Mouse (Mus musculus) liver, embryonic 16.5 days (tissue): ENCODE data around the gene Frmd6. TPM values are rescaled to one million over a fixed set of nuclear protein-coding genes. Genes with fewer than 3 reads are reported as not detected.

Experiments used
- ATAC-seq: fragments of 200-750 bp; cut with Nextera tagmentation; 2 replicates; pipeline ENCODE4 v1.8.0; 2017; ENCODE audit warnings: low read depth, mild to moderate bottlenecking, moderate number of reproducible peaks, moderate library complexity
- H3K27ac ChIP-seq: fragments of 300-500 bp; sonication (generic); 2 replicates; pipeline ENCODE4 v1.5.1; 2014; ENCODE audit warnings: mild to moderate bottlenecking, low read length
- H3K27me3 ChIP-seq: fragments of 300-500 bp; sonication (generic); 2 replicates; pipeline ENCODE4 v1.6.1; 2014; ENCODE audit warnings: low read depth, low read length, mixed read lengths; ENCODE audit not compliant: control insufficient read depth, insufficient read depth
- H3K36me3 ChIP-seq: fragments of 300-500 bp; sonication (generic); 2 replicates; pipeline ENCODE4 v1.6.1; 2014; ENCODE audit warnings: mild to moderate bottlenecking; ENCODE audit not compliant: control insufficient read depth, insufficient read depth
- H3K4me1 ChIP-seq: fragments of 300-500 bp; sonication (generic); 2 replicates; pipeline ENCODE4 v1.6.1; 2014; ENCODE audit warnings: low read depth, low read length, mixed read lengths; ENCODE audit not compliant: control insufficient read depth
- H3K4me2 ChIP-seq: fragments of 300-500 bp; sonication (generic); 2 replicates; pipeline ENCODE4 v1.6.1; 2014; ENCODE audit warnings: low read depth, low read length, mixed read lengths
- H3K4me3 ChIP-seq: fragments of 300-500 bp; sonication (generic); 2 replicates; pipeline ENCODE4 v1.5.1; 2014; ENCODE audit warnings: low read depth, mild to moderate bottlenecking, low read length
- H3K9ac ChIP-seq: fragments of 300-500 bp; sonication (generic); 2 replicates; pipeline ENCODE4 v1.6.1; 2014; ENCODE audit warnings: low read depth, low read length
- H3K9me3 ChIP-seq: fragments of 300-500 bp; sonication (generic); replicated peaks from 2 replicates; pipeline ENCODE4 v1.6.1; 2016; ENCODE audit warnings: low read length; ENCODE audit not compliant: control insufficient read depth
- WGBS: fragments of 180-500 bp; shearing (Covaris S2); extraction: QIAGEN DNeasy Blood & Tissue Kit; methylation state at CpG from one replicate; pipeline ENCODE4 v1.1.7; 2014; ENCODE audit not compliant: insufficient replicate concordance; 5-methylcytosine and 5-hydroxymethylcytosine counted together
- polyA plus RNA-seq: library from polyadenylated mRNA; unstranded; fragments of >200 nt; fragmentation: Nextera tagmentation; extraction: Ambion mirVana; gene quantifications from 2 replicates; pipeline ENCODE4 v1.2.1, GENCODE M21; 2015

Gene Frmd6
- polyA plus RNA-seq, 1 experiment from 2014 or later = 3.7 TPM

DNA sequence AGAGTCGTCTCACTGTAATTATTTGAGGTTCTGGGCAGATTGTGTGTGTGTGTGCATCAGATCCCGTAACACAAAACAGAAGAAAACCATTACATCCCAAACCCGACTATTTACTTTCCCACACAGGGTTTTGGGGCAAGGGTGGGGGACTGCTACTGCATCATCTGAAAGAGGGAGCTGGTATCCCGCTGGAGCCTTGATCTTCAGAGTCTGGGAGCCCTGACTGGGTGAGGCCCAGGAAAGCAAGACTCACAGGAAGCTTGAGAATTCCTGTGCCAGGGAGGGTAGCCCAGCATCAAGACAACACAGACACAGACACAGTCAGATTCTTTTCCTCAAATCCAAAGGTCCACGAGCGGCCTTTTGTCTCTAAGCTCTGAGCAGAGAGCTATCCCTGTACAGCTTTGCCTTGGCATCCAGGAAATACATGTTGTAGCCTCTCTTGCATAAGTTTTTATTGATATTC lies 41.0 kb upstream of the Frmd6 start:
- Histone ChIP-seq H3K27me3 (no peaks in the 10 kb centered on the region; the same call in 1 of the 2 replicates), H3K36me3 (no peaks in the 10 kb centered on the region), H3K4me3 (no peak overlapping the region), H3K4me2 (no peak overlapping the region), H3K9ac (no peak overlapping the region), H3K27ac (no peak overlapping the region), H3K9me3 (no peaks in the 10 kb centered on the region), H3K4me1 (no peaks in the 10 kb centered on the region)
- no peak for ATAC-seq
- 33% methylated on average over 6 of the region's 6 CpGs for WGBS

DNA sequence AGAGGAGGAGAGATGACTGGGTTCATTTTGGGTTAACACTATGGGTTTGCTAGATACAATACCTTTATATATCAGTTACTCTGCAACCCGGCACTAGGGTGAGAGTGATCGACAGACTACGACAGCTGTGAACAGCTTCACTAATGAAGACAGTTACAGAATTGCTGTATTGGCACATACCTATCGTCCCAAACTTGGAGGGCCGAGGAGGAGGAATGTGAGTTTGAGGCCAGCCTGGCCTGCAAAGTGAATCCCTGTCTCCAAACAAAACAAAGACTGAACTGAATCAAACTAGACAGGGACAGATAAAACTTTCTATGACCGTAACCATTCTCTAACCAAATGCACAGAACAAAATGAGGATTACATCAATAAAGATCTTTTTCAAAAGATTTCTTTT lies 36.0 kb upstream of the Frmd6 start:
- Histone ChIP-seq H3K36me3 (no peaks in the 10 kb centered on the region), H3K27me3 (no peaks in the 10 kb centered on the region), H3K9me3 (no peaks in the 10 kb centered on the region), H3K4me1 (no peaks in the 10 kb centered on the region), H3K9ac (no peak overlapping the region), H3K4me2 (no peak overlapping the region), H3K4me3 (no peak overlapping the region), H3K27ac (no peak overlapping the region)
- 72% methylated on average over 6 of the region's 6 CpGs for WGBS
- ATAC-seq = no peak

DNA sequence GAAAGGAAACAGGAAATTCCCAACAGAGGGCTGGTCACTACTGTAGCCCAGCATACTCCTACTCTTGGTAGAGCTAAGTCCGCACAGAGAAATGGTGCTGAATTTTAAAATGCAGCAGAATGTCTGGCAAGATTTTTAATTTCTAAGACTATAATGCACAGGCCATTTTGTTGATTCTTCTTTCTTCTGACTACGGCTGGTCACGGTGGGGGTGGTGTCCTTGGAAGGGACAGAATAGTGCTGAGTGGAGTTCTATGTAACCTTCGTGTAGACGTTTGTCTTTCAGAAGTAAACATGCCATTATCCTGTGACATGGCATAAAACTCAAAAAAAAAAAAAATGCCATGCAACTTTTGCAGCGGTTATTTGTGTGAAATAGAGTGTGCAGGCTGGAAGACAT lies 32.0 kb upstream of the Frmd6 start:
- H3K27ac ChIP-seq = no peak overlapping the region
- H3K9me3 ChIP-seq = no peaks in the 10 kb centered on the region
- no peak overlapping the region for H3K9ac ChIP-seq
- H3K36me3 ChIP-seq = no peaks in the 10 kb centered on the region
- H3K27me3 ChIP-seq = no peaks in the 10 kb centered on the region
- H3K4me2 ChIP-seq = no peak overlapping the region
- no peak for ATAC-seq
- WGBS = 63% methylated on average over 6 of the region's 6 CpGs
- H3K4me3 ChIP-seq = no peak overlapping the region
- H3K4me1 ChIP-seq = no peaks in the 10 kb centered on the region; the same call in 1 of the 2 replicates

DNA sequence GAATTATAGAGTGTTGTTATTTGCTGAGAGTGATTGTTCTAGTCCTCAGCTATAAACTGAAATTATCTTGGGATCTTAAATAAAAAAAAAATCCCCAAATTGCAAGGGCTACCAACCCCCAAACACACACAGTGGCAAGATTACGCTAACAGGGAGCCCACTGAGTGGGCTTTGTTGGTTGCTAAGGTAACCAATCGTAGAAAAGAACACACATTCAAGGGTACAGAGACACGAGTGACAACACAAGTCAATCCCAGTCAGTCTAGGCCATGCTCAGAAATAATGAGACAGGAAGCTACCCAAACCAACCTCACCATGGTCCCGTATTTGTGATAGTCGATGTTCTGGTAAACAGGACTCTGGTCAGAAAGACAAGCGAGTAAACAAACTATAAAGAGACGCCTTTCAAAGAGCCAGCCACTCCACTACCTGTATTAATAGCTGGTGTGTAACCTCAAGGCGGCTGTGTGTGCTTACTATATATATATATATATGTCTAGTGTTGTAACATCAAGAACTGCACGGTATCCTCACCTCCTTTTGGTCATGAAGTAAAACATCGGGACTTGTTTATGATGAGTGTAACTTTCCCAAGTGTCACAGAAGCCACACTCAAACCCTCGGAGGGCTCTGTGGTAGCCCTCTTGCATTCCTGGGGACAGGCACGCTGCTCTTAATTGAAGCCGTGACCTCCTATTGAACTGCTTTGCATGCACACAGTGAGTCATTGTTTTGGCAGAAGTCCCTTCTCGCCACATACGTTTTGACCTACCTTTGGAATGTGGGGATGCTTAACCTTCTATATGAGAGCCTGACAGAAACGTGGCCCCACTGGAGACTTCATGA lies 30.5 kb upstream of the Frmd6 start:
- Histone ChIP-seq H3K4me3 (no peak overlapping the region), H3K27ac (no peak overlapping the region)
- peak; percentile 64 for ATAC-seq

DNA sequence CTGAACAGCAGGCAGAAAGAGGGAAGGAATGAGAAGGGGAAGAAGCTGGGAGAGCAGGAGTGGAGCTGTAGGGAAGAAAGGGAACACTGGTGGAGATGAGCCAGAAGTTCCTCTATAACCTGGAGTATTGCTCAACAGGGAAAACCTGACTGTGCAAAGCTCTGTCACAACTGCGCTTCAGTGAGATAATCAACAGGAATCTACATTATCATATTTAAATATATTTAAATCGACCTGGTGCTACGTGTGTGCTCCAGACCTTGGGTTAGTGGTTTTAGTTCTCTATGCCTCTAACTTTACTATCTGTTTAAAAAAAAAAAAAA lies 30.0 kb upstream of the Frmd6 start:
- WGBS = 49% methylated on average over 3 of the region's 3 CpGs
- ATAC-seq = peak; percentile 64
- H3K4me1 ChIP-seq = no peaks in the 10 kb centered on the region; the same call in 1 of the 2 replicates
- no peak overlapping the region for H3K4me3 ChIP-seq
- H3K9ac ChIP-seq = no peak overlapping the region
- H3K4me2 ChIP-seq = no peak overlapping the region
- no peaks in the 10 kb centered on the region for H3K36me3 ChIP-seq
- no peak overlapping the region for H3K27ac ChIP-seq
- no peaks in the 10 kb centered on the region for H3K9me3 ChIP-seq
- no peaks in the 10 kb centered on the region for H3K27me3 ChIP-seq

More for the DNA sequence above, 30.5 kb upstream of the Frmd6 start:
- 50% methylated on average over 16 of the region's 16 CpGs for WGBS
- no peaks in the 10 kb centered on the region for H3K36me3 ChIP-seq
- no peaks in the 10 kb centered on the region; the same call in 1 of the 2 replicates for H3K4me1 ChIP-seq
- H3K27me3 ChIP-seq = no peaks in the 10 kb centered on the region
- H3K4me2 ChIP-seq = no peak overlapping the region
- H3K9me3 ChIP-seq = no peaks in the 10 kb centered on the region
- no peak overlapping the region for H3K9ac ChIP-seq

DNA sequence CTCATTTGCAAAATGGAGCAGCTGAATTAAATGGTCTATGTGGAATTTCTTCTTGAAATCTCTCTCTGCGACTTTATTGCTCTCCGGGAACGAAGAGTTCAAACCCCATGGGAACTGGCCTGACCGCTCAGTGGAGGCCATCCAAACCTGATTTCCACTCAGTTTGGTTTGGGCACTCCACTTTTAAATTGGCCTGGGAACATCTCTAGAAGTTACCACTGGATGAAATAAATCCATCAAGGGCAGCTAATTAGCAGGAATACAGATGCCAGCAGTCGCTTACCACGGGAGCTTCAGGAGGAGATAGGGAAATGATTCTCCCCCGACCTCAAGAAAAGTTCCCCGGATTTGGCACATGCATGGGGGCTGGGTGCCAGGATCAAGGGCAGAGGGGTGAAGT lies 26.8 kb upstream of the Frmd6 start:
- H3K27ac ChIP-seq = no peak overlapping the region
- H3K4me1 ChIP-seq = no peaks in the 10 kb centered on the region; the same call in 1 of the 2 replicates
- H3K4me3 ChIP-seq = no peak overlapping the region
- no peak overlapping the region for H3K4me2 ChIP-seq
- no peak overlapping the region for H3K9ac ChIP-seq
- no peaks in the 10 kb centered on the region for H3K27me3 ChIP-seq
- no peaks in the 10 kb centered on the region for H3K9me3 ChIP-seq
- ATAC-seq = no peak
- WGBS = 61% methylated on average over 8 of the region's 8 CpGs
- no peaks in the 10 kb centered on the region for H3K36me3 ChIP-seq

DNA sequence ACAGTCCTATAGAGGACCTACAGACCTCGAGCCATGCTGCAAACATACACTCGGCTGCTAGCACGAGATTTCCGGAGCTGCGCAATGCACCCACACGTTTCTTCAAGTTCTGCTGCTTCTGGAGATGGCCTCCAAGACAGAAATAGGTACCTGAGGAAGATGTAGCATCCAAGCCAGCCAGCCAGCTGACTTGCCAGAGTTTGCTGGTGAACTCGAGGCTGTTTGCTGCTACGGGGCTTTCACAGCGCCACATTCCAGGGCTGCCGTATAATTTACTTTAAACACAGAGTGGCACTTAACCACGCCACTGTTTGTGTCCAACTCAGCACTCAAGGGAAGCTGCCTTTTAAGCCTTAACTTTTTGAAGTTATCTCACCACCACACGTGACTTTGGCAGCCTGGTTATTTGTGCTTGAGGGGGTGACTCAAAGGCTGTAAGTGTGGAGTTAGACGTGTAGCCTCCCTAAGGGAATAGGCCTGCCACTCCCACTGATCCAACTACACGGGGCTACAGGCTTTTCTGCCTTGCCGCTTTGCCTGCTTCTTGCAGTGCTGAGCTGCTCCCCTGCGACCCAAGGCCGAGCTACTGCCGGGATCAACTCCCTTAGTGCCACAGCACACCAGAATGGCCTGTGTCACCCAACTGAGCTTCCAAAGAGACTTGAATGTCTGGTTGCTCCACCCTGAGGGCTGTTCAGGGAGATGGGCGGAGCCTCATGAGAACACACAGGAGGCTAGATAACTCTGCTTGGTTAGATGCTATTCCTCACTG lies 25.9 kb upstream of the Frmd6 start:
- no peak overlapping the region for H3K4me2 ChIP-seq
- 49% methylated on average over 19 of the region's 19 CpGs for WGBS
- no peak overlapping the region for H3K9ac ChIP-seq
- H3K4me1 ChIP-seq = no peaks in the 10 kb centered on the region; the same call in 1 of the 2 replicates
- H3K27ac ChIP-seq = no peak overlapping the region
- H3K4me3 ChIP-seq = no peak overlapping the region
- no peak for ATAC-seq
- no peaks in the 10 kb centered on the region for H3K36me3 ChIP-seq
- no peaks in the 10 kb centered on the region for H3K9me3 ChIP-seq
- no peaks in the 10 kb centered on the region for H3K27me3 ChIP-seq

DNA sequence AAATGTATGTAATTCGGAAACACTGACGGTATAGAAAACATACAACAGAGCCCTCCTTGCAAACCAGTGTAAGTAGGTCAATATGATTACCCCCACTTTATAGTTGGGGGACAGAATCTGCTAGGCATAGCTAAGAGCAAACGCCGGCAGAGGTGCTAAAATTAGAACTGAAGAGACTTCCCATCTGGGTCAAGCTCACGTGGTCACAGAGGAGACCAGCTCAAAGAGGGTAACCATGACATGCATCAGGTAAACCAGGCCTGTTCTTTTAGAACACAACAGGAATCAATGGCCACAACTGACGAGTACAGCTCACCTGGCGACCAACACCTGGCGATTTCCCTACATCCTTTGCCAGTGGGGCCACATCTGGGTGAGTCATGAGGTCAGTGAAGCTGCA lies 25.2 kb upstream of the Frmd6 start:
- WGBS = 50% methylated on average over 8 of the region's 8 CpGs
- H3K4me3 ChIP-seq = no peak overlapping the region
- H3K4me2 ChIP-seq = no peak overlapping the region
- no peak overlapping the region for H3K27ac ChIP-seq
- no peaks in the 10 kb centered on the region for H3K9me3 ChIP-seq
- H3K9ac ChIP-seq = no peak overlapping the region
- H3K4me1 ChIP-seq = no peaks in the 10 kb centered on the region
- no peaks in the 10 kb centered on the region for H3K27me3 ChIP-seq
- ATAC-seq = no peak
- no peaks in the 10 kb centered on the region for H3K36me3 ChIP-seq

DNA sequence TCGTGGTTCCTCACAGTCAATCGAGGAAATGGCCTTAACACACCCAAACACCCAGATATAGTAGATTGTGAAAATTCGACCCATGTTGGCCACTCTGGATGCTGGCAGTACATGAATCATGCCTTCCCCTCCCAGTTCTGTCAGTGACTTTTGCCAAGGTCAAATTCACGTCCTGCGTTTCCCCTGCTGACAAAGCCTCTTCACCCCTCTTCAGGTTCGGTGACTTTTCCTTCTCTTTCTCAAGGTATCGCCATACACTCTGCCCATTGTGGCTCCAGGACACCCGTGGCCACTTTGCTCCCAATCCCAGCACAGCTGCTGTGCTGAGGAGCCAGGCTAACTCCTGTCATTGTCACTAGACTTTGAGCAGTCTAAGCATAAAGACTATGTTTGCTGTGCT lies 24.0 kb upstream of the Frmd6 start:
- Histone ChIP-seq H3K4me1 (no peaks in the 10 kb centered on the region), H3K4me3 (no peak overlapping the region), H3K36me3 (no peaks in the 10 kb centered on the region), H3K4me2 (no peak overlapping the region), H3K9ac (no peak overlapping the region), H3K9me3 (no peaks in the 10 kb centered on the region), H3K27me3 (no peaks in the 10 kb centered on the region), H3K27ac (no peak overlapping the region)
- 43% methylated on average over 8 of the region's 8 CpGs for WGBS
- ATAC-seq = no peak
